Mouse (Mus musculus): ENCODE results near the gene Suco.

- TF ChIP-seq CTCF (IDR thresholded peaks at IDR 0.05; ENCODE audit: low read depth) (no peak), EP300 (IDR thresholded peaks at IDR 0.05; ENCODE audit: low read depth) (no peak)
Observed at GRCm38 (mm10) chr1:161912940-161913647, 36.6 kb upstream of the Suco start.
